Mouse (Mus musculus) effector memory CD4-positive, alpha-beta T cell, adult 7 months (primary cell): ENCODE results near the gene Zfp185. TPM values are rescaled to one million over a fixed set of nuclear protein-coding genes. Genes with fewer than 3 reads are reported as not detected.

Experiments
- polyA plus RNA-seq: library from polyadenylated mRNA; unstranded; fragments of 100-300 nt; shearing (Covaris generic); gene quantifications from one replicate; pipeline ENCODE4 v1.2.1, GENCODE M21; 2017

Gene Zfp185
- not detected for polyA plus RNA-seq

GRCm38 (mm10) chrX:72986841-72987519 lies at the start of gene Zfp185:
Gene Zfp185, plus strand, starts transcription at chrX:72987339.

GRCm38 (mm10) chrX:73037003-73037402 lies 49.9 kb downstream of the Zfp185 start, which contains the start of gene Pnma5:
Gene Pnma5, minus strand, starts transcription at chrX:73037103.

GRCm38 (mm10) chrX:73064415-73064793 lies 77.3 kb downstream of the Zfp185 start, which contains the start of gene Pnma3:
Gene Pnma3, plus strand, starts transcription at chrX:73064787.

Other genes with a start within 250 kb of the Zfp185 start
- not detected for gene Gabrq, start 162.2 kb upstream of the Zfp185 start, polyA plus RNA-seq
- gene Cetn2, start 68.9 kb upstream of the Zfp185 start, polyA plus RNA-seq = 59.9 TPM
- 13.5 TPM for gene Nsdhl, start 68.8 kb upstream of the Zfp185 start, polyA plus RNA-seq
- gene Pnma5, start 49.8 kb downstream of the Zfp185 start, polyA plus RNA-seq = not detected
- not detected for gene Pnma3, start 77.4 kb downstream of the Zfp185 start, polyA plus RNA-seq
- gene Xlr4a, start 95.1 kb downstream of the Zfp185 start, polyA plus RNA-seq = 68.2 TPM
- gene Xlr3a, start 109.8 kb downstream of the Zfp185 start, polyA plus RNA-seq = 0.41 TPM
- gene Gm14685, start 129.7 kb downstream of the Zfp185 start, polyA plus RNA-seq = 0.69 TPM
- gene Xlr5b, start 161.5 kb downstream of the Zfp185 start, polyA plus RNA-seq = not detected
- gene DXBay18, start 162.1 kb downstream of the Zfp185 start, polyA plus RNA-seq = 0.49 TPM
- not detected for gene Spin2d, start 189.7 kb downstream of the Zfp185 start, polyA plus RNA-seq
- 31.8 TPM for gene Xlr3b, start 204.9 kb downstream of the Zfp185 start, polyA plus RNA-seq
- 167 TPM for gene Xlr4b, start 227.0 kb downstream of the Zfp185 start, polyA plus RNA-seq
- 15.3 TPM for gene F8a, start 241.0 kb downstream of the Zfp185 start, polyA plus RNA-seq